Comparison of ENCODE assay signal across 15 mouse cellular contexts in genomic region chr8:57573844-57574243, GRCm38 (mm10).
DNase-seq lines count a peak whose midpoint lies in the region; ATAC-seq and TF ChIP-seq lines count a peak whose summit lies in the region.
"Had no signal": no experiment of that assay in that cellular context is flagged by ENCODE, and none has a peak within 500 bp of the region (broad histone marks: within the 10 kb centered on the region; RNA-seq: fewer than 3 reads in every experiment).

No protein-coding gene starts in this region.

- in situ Hi-C loops in CH12.LX (cut with MboI; ENCODE audit: low pct_ligation_motif_present, low pct_unique_long_range_greater_than_20kb, low sequenced_read_pairs): no loop called here

- TF ChIP-seq POLR2A in CH12.LX (IDR thresholded peaks at IDR 0.05; ENCODE audit: low read depth, low read length): no peak

- TF ChIP-seq RAD21 in CH12.LX (IDR thresholded peaks at IDR 0.05; ENCODE audit: low read depth, low read length): peak; percentile 36

- WGBS in forebrain, postnatal 0 days: 72% methylated on average over 6 of the region's 6 CpGs
- WGBS in forebrain, embryonic 13.5 days: 77% methylated on average over 6 of the region's 6 CpGs
- WGBS in liver, embryonic 14.5 days (ENCODE audit: insufficient replicate concordance): 70% methylated on average over 6 of the region's 6 CpGs

- no peak for DNase-seq in forebrain, postnatal 0 days
- DNase-seq in liver, embryonic 14.5 days (ENCODE audit: low read depth in 3 of 3, low spot score in 3 of 3): no peak
- DNase-seq in liver (no peak), CH12.LX (ENCODE audit: extremely low read depth) (no peak)
- DNase-seq in induced T-regulatory cell, adult 2 months (ENCODE audit: low read depth): peak; percentile 12
- DNase-seq in left cerebral cortex, postnatal 14 days (ENCODE audit: low spot score in 2 of 2): no peak

- H3K27me3 ChIP-seq in forebrain, postnatal 0 days (ENCODE audit: insufficient read depth, low read length): no peaks in the 10 kb centered on the region
- no peaks in the 10 kb centered on the region for H3K27me3 ChIP-seq in forebrain, embryonic 13.5 days
- H3K27me3 ChIP-seq in liver, embryonic 14.5 days (ENCODE audit: control insufficient read depth, insufficient read depth, low read length): no peaks in the 10 kb centered on the region
- H3K27me3 ChIP-seq in CH12.LX (replicated peaks): no peaks in the 10 kb centered on the region
- H3K27me3 ChIP-seq: embryonic facial prominence, embryonic 12.5 days; forebrain, embryonic 15.5 days; hindbrain, embryonic 15.5 days; liver, embryonic 15.5 days; megakaryocyte, embryonic 14.5 days; midbrain, embryonic 12.5 days had no signal

- H3K79me2 ChIP-seq in CH12.LX (replicated peaks; ENCODE audit: control insufficient read depth, extremely low read depth, insufficient read depth, poor library complexity, severe bottlenecking): peaks cover 8% of the 10 kb centered on the region

- no peak overlapping the region for H3K4me3 ChIP-seq in forebrain, postnatal 0 days (ENCODE audit: low read depth, low read length)
- H3K4me3 ChIP-seq in forebrain, embryonic 13.5 days: no peak overlapping the region
- H3K4me3 ChIP-seq in liver, embryonic 14.5 days (ENCODE audit: insufficient read depth in 1 of 2, low read depth in 2 of 2, low read length in 2 of 2): no peak overlapping the region
- no peak overlapping the region for H3K4me3 ChIP-seq in CH12.LX (replicated peaks in 1 of 3; ENCODE audit: low read depth in 2 of 3, low read length in 2 of 3, poor library complexity in 1 of 3)
- H3K4me3 ChIP-seq: embryonic facial prominence, embryonic 12.5 days; forebrain, embryonic 15.5 days; gastrocnemius, adult 2 months; heart, embryonic 12.5 days; hindbrain, embryonic 15.5 days; liver, embryonic 15.5 days; megakaryocyte, embryonic 14.5 days; midbrain, embryonic 12.5 days had no signal

- intact Hi-C loops in left cerebral cortex, postnatal 14 days (cut with DNase I): loop anchor here (1.0 to 5.0 kb wide), 3 partner anchors 78 to 226 kb away; partner anchors contain the start of gene Galnt7

- no peaks in the 10 kb centered on the region for H3K36me3 ChIP-seq in forebrain, postnatal 0 days (ENCODE audit: insufficient read depth)
- H3K36me3 ChIP-seq in forebrain, embryonic 13.5 days (ENCODE audit: poor library complexity, severe bottlenecking): no peaks in the 10 kb centered on the region
- no peaks in the 10 kb centered on the region for H3K36me3 ChIP-seq in liver, embryonic 14.5 days (replicated peaks; ENCODE audit: control insufficient read depth, insufficient read depth, low read depth)
- H3K36me3 ChIP-seq in CH12.LX (replicated peaks in 1 of 2; ENCODE audit: control insufficient read depth in 1 of 2, insufficient read depth in 1 of 2, low read length in 1 of 2): peaks cover 12 to 36% of the 10 kb centered on the region in 2 experiments
- H3K36me3 ChIP-seq: embryonic facial prominence, embryonic 12.5 days; forebrain, embryonic 15.5 days; heart, embryonic 12.5 days; hindbrain, embryonic 15.5 days; liver, embryonic 15.5 days; midbrain, embryonic 12.5 days had no signal

- no peaks in the 10 kb centered on the region for H3K4me1 ChIP-seq in forebrain, postnatal 0 days (ENCODE audit: insufficient read depth)
- peaks cover 14% of the 10 kb centered on the region for H3K4me1 ChIP-seq in forebrain, embryonic 13.5 days
- peaks cover 12 to 26% of the 10 kb centered on the region in 2 experiments for H3K4me1 ChIP-seq in liver, embryonic 14.5 days (replicated peaks; ENCODE audit: control insufficient read depth in 2 of 2, insufficient read depth in 2 of 2, low read length in 1 of 2)
- peaks cover 6 to 45% of the 10 kb centered on the region in 2 experiments; a peak in 3 of 4 replicates for H3K4me1 ChIP-seq in CH12.LX (ENCODE audit: control insufficient read depth in 1 of 2, insufficient read depth in 2 of 2)

- H3K9ac ChIP-seq in forebrain, postnatal 0 days: no peak overlapping the region
- H3K9ac ChIP-seq in forebrain, embryonic 13.5 days: no peak overlapping the region
- no peak overlapping the region for H3K9ac ChIP-seq in liver, embryonic 14.5 days (replicated peaks)
- no peak overlapping the region for H3K9ac ChIP-seq in CH12.LX (ENCODE audit: insufficient read depth, low read depth)
- H3K9ac ChIP-seq: embryonic facial prominence, embryonic 12.5 days; forebrain, embryonic 15.5 days; heart, embryonic 12.5 days; hindbrain, embryonic 15.5 days; liver, embryonic 15.5 days; midbrain, embryonic 12.5 days had no signal

- dilution Hi-C loops in CH12.LX (cut with MboI; ENCODE audit: extremely low pct_ligation_motif_present, extremely low pct_unique_long_range_greater_than_20kb, low sequenced_read_pairs): no loop called here

- H3K9me3 ChIP-seq in forebrain, postnatal 0 days (ENCODE audit: low read length): no peaks in the 10 kb centered on the region
- no peaks in the 10 kb centered on the region for H3K9me3 ChIP-seq in forebrain, embryonic 13.5 days (replicated peaks)
- H3K9me3 ChIP-seq in liver, embryonic 14.5 days (ENCODE audit: control insufficient read depth, low read length): no peaks in the 10 kb centered on the region
- H3K9me3 ChIP-seq in CH12.LX (replicated peaks; ENCODE audit: low read length): no peaks in the 10 kb centered on the region
- H3K9me3 ChIP-seq: embryonic facial prominence, embryonic 12.5 days; forebrain, embryonic 15.5 days; heart, embryonic 12.5 days; hindbrain, embryonic 15.5 days; liver, embryonic 15.5 days; megakaryocyte, embryonic 14.5 days; midbrain, embryonic 12.5 days had no signal

- TF ChIP-seq CTCF in forebrain, postnatal 0 days (IDR thresholded peaks at IDR 0.05; ENCODE audit: low read depth): 0 out of 2 replicates have a peak, but pooled peaks have one; percentile 5
- TF ChIP-seq CTCF in liver, embryonic 14.5 days (IDR thresholded peaks at IDR 0.05; ENCODE audit: low read depth): peak; percentile 16; the same call in 1 of the 2 replicates
- TF ChIP-seq CTCF in CH12.LX (conservative IDR thresholded peaks at IDR 0.05 in 1 of 2, IDR thresholded peaks at IDR 0.05 in 1 of 2; ENCODE audit: low read depth in 2 of 2, low read length in 2 of 2): peak in 1 of 2 experiments; percentile 65; a peak in 2 of 4 replicates

- TF ChIP-seq EP300 in liver, embryonic 14.5 days (IDR thresholded peaks at IDR 0.05; ENCODE audit: low read depth): no peak
- no peak for TF ChIP-seq EP300 in CH12.LX (IDR thresholded peaks at IDR 0.05; ENCODE audit: low read length)

- H3K27ac ChIP-seq in forebrain, postnatal 0 days (ENCODE audit: low read depth, low read length): no peak overlapping the region
- no peak overlapping the region for H3K27ac ChIP-seq in forebrain, embryonic 13.5 days
- H3K27ac ChIP-seq in liver, embryonic 14.5 days: no peak overlapping the region
- H3K27ac ChIP-seq in CH12.LX (ENCODE audit: insufficient read depth, low read depth): no peak overlapping the region
- H3K27ac ChIP-seq: embryonic facial prominence, embryonic 12.5 days; forebrain, embryonic 15.5 days; gastrocnemius, adult 2 months; hindbrain, embryonic 15.5 days; liver, embryonic 15.5 days; midbrain, embryonic 12.5 days had no signal

- no peak for ATAC-seq in forebrain, postnatal 0 days
- ATAC-seq in forebrain, embryonic 13.5 days: no peak
- ATAC-seq in liver, embryonic 14.5 days (ENCODE audit: insufficient read depth): no peak

- H3K4me2 ChIP-seq in forebrain, postnatal 0 days (ENCODE audit: low read depth): no peak overlapping the region
- no peak overlapping the region for H3K4me2 ChIP-seq in forebrain, embryonic 13.5 days
- no peak overlapping the region for H3K4me2 ChIP-seq in liver, embryonic 14.5 days (ENCODE audit: low read depth)
- no peak overlapping the region for H3K4me2 ChIP-seq in CH12.LX (ENCODE audit: insufficient read depth, low read depth, poor library complexity, severe bottlenecking)
- H3K4me2 ChIP-seq: embryonic facial prominence, embryonic 12.5 days; forebrain, embryonic 15.5 days; heart, embryonic 12.5 days; hindbrain, embryonic 15.5 days; liver, embryonic 15.5 days; midbrain, embryonic 12.5 days had no signal

TF ChIP-seq in CH12.LX, 34 proteins besides CTCF, POLR2A, EP300 and RAD21:
- TF ChIP-seq USF1 (IDR thresholded peaks at IDR 0.05; ENCODE audit: low read depth, low read length) (no peak), SMC3 (IDR thresholded peaks at IDR 0.05; ENCODE audit: low read depth, low read length) (peak; percentile 74)
TF ChIP-seq in CH12.LX: peak in this region for 1.
